Mouse (Mus musculus) midbrain, embryonic 15.5 days (tissue): ENCODE results near the gene Cfap46. TPM values are rescaled to one million over a fixed set of nuclear protein-coding genes. Genes with fewer than 3 reads are reported as not detected.

ENCODE experiments used
- ATAC-seq: fragments of 200-750 bp; cut with Nextera tagmentation; replicated peaks from 2 replicates; pipeline ENCODE4 v1.8.0; 2017; ENCODE audit warnings: moderate TSS enrichment
- H3K27ac ChIP-seq: fragments of 300-500 bp; sonication (generic); 2 replicates; pipeline ENCODE4 v1.5.1; 2015; ENCODE audit warnings: mild to moderate bottlenecking, inconsistent platforms
- H3K27me3 ChIP-seq: fragments of 300-500 bp; sonication (generic); replicated peaks from 2 replicates; pipeline ENCODE4 v1.6.1; 2015; ENCODE audit warnings: inconsistent platforms
- H3K36me3 ChIP-seq: fragments of 300-500 bp; sonication (generic); replicated peaks from 2 replicates; pipeline ENCODE4 v1.6.1; 2015; ENCODE audit warnings: inconsistent platforms
- H3K4me1 ChIP-seq: fragments of 300-500 bp; sonication (generic); 2 replicates; pipeline ENCODE4 v1.6.1; 2015; ENCODE audit warnings: inconsistent platforms
- H3K4me2 ChIP-seq: fragments of 300-500 bp; sonication (generic); 2 replicates; pipeline ENCODE4 v1.6.1; 2015; ENCODE audit warnings: inconsistent platforms, mild to moderate bottlenecking, moderate library complexity
- H3K4me3 ChIP-seq: fragments of 300-500 bp; sonication (generic); 2 replicates; pipeline ENCODE4 v1.5.1; 2015; ENCODE audit warnings: mild to moderate bottlenecking, inconsistent platforms
- H3K9ac ChIP-seq: fragments of 300-500 bp; sonication (generic); 2 replicates; pipeline ENCODE4 v1.6.1; 2015; ENCODE audit warnings: mild to moderate bottlenecking, inconsistent platforms
- H3K9me3 ChIP-seq: fragments of 300-500 bp; sonication (generic); 2 replicates; pipeline ENCODE4 v1.6.1; 2016; ENCODE audit warnings: inconsistent platforms
- WGBS: fragments of 180-500 bp; shearing (Covaris S2); methylation state at CpG from one replicate; pipeline ENCODE4 v1.1.7; 2015; ENCODE audit warnings: mixed read lengths; 5-methylcytosine and 5-hydroxymethylcytosine counted together
- polyA plus RNA-seq: library from polyadenylated mRNA; unstranded; fragments of >200 nt; fragmentation: Nextera tagmentation; extraction: Ambion mirVana; gene quantifications from 2 replicates; pipeline ENCODE4 v1.2.1, GENCODE M21; 2015

Gene Cfap46
- polyA plus RNA-seq, 1 experiment from 2014 or later = 4.1 TPM

DNA sequence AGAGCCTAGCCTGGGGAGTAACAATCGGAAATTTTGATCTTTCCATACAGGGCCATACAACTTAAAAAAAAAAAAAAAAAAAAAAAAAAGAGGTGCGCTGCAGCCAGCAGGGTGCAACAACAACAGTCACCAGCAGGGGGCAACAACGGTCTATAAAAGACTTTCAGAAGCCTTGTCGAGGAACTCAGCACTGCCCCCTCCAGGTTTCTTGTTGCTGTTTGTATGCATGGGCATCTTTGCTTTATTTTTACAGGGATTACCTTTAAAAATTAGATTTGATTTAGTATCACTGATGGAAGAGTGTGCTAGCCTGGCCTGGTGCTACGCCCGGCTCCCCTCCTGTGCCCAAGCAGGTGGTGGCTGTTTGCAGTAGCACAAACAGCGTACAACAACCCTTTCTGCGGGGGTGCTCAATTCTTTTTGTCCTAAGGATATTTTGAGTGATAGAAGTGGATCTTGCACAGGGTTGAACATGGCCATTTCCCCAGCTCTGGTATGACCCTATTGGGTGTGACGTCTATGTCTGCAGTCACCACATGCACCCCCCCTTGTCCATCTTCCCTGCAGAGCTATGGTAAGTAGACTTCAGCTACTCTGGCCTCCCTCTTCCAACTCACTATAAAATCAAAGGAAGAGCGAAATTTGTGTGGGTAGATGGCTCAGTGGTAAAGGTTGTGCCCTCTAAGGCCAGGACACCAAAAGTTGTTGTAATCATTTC, 35.4 kb downstream of the Cfap46 start:
- H3K4me3 ChIP-seq = no peak overlapping the region
- H3K9me3 ChIP-seq = no peaks in the 10 kb centered on the region
- H3K4me2 ChIP-seq = no peak overlapping the region
- no peaks in the 10 kb centered on the region for H3K36me3 ChIP-seq
- H3K9ac ChIP-seq = no peak overlapping the region
- H3K27ac ChIP-seq = no peak overlapping the region
- no peaks in the 10 kb centered on the region for H3K4me1 ChIP-seq
- no peak for ATAC-seq
- H3K27me3 ChIP-seq = no peaks in the 10 kb centered on the region
- WGBS = 41% methylated on average over 10 of the region's 10 CpGs

DNA sequence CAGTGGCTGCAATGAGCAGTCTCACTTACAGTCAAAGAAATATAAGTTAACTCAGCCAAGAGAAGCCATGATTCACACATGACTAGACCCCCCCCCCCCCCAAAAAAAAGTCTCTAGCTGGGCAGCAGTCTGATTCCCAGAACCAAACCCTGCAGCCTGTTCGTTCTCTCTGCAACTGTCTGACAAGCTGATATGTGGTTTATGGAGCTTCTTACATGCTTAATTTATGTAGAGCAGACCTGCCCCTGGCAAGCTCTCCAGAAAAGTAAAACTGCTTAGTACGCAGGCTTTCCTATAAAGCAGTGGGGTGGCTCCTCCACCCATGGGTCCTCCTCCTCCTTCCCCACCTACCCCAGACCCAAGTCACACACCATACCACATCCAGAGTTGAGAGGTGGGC, 50.2 kb downstream of the Cfap46 start:
- no peak for ATAC-seq
- 71% methylated on average over 2 of the region's 2 CpGs for WGBS

DNA sequence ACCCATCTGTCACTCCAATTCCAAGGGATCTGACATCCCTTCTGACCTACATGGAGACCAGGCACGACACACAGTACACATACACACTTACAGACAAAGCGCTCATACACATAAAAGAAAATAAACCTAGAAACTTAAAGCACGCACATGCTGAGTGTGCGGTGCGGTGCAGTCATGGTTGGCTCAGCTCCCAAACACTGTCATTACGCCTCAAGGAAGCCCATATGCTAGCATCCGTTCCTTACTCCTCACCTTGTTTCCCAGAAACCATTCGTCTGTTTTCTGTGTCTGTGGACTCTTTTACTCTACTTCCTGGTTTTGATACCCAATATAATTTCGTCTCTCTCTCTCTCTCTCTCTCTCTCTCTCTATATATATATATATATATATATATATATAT, 58.5 kb downstream of the Cfap46 start:
- Histone ChIP-seq H3K4me1 (no peaks in the 10 kb centered on the region), H3K27ac (no peak overlapping the region), H3K27me3 (no peaks in the 10 kb centered on the region), H3K4me2 (no peak overlapping the region), H3K9me3 (no peaks in the 10 kb centered on the region), H3K4me3 (no peak overlapping the region), H3K36me3 (no peaks in the 10 kb centered on the region), H3K9ac (no peak overlapping the region)
- no peak for ATAC-seq
- WGBS = 84% methylated on average over 9 of the region's 9 CpGs

More for the DNA sequence above, 50.2 kb downstream of the Cfap46 start:
- Histone ChIP-seq H3K4me3 (no peak overlapping the region), H3K4me2 (no peak overlapping the region), H3K36me3 (no peaks in the 10 kb centered on the region), H3K27me3 (no peaks in the 10 kb centered on the region), H3K4me1 (no peaks in the 10 kb centered on the region), H3K9ac (no peak overlapping the region), H3K9me3 (no peaks in the 10 kb centered on the region), H3K27ac (no peak overlapping the region)

DNA sequence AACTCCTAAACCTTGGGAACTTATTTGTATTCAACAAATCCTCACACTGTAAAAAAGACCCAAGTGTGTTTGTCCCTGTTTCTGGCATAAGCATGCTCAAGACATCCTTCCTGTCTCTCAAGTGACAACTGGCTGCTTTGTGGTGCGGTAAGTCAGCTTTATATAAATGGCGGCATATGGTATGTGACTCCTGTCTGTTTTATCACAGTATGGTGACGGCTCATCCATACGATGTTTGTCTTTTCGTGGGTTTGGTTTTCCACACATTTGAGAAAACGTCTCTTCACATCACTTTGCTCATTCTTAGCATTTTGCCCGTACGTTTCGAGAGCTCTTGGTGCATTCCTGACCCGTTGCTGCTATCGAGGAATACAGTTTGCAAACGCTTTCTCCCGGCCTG, 61.0 kb downstream of the Cfap46 start:
- no peak for ATAC-seq
- Histone ChIP-seq H3K36me3 (no peaks in the 10 kb centered on the region), H3K27ac (no peak overlapping the region), H3K9ac (no peak overlapping the region), H3K4me1 (no peaks in the 10 kb centered on the region), H3K4me2 (no peak overlapping the region), H3K4me3 (no peak overlapping the region), H3K27me3 (no peaks in the 10 kb centered on the region), H3K9me3 (no peaks in the 10 kb centered on the region)
- WGBS = 84% methylated on average over 13 of the region's 13 CpGs

DNA sequence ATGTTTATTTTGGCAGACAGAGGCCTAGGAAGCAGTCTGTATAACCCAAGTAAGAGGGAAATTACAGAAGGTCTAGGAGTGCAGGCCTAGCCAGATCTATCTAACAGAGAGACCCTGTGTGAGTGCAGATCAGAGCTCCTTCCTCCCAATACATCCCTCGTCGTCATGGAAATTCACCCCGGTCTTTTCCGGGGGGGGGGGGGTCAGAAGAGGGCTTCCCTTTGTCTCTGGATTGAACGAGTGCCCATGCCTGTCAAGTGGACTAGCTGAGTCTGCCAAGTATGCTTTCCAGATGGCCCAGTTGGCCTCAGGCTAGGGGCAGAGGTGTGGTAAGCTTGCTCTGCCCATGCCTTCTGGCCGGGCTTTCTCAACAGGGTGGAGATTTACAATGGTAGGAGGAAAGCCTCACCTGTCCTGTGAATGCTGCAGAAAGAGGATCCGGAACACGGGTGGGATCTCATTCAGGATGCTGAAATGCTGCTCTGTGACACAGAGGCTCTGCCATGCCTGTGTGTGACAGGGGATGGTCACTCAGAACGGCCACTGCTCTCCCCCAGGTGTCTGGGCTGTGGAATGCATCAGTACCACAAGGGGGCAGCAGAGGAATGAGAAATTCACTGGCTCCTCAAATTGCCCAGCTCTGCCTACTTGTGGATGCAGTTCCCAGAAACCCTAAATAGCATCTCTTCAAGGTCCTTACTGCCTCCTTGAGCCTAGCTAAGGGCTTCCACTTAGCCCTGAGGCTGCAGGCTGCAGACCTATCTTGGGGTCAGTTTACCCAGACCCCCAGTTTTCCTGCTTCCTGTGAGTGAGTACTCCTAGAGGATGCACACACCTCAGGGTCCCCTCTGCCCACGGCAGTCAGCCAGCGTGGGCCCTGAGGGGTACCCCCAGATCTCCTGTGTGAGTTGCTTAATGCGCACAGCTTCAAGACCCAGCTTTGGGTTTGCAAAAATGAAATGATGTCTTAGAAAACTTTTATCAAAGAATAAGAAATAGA, 67.5 kb downstream of the Cfap46 start:
- no peak overlapping the region for H3K4me3 ChIP-seq
- H3K27ac ChIP-seq = no peak overlapping the region
- peak; percentile 83 for ATAC-seq
- H3K9ac ChIP-seq = no peak overlapping the region
- WGBS = 38% methylated on average over 12 of the region's 12 CpGs
- peaks cover 6% of the 10 kb centered on the region; the same call in 1 of the 2 replicates for H3K4me1 ChIP-seq
- no peaks in the 10 kb centered on the region for H3K36me3 ChIP-seq
- no peaks in the 10 kb centered on the region for H3K27me3 ChIP-seq
- H3K9me3 ChIP-seq = no peaks in the 10 kb centered on the region
- 0 out of 2 replicates have a peak overlapping the region, but pooled peaks have one; percentile 8 for H3K4me2 ChIP-seq

DNA sequence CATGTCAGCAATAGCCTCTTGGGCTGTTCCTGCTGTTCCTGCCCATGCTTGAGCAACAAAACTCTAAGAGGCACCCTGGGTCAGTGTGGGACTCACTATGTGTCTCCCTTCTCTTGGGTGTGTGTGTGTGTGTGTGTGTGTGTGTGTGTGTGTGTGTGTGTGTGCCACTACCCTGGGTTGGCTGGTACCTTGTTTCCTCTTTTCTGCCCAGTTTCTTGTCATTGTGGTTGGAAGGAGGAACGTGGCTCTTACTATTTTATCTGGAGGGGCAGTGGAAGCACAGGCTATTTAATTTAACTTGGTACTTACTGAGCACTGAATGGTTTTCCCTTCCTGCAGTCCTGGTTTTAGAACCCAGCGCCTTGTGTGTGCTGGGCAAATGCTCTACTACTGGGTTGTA, 73.3 kb downstream of the Cfap46 start:
- Histone ChIP-seq H3K4me2 (no peak overlapping the region), H3K4me1 (no peaks in the 10 kb centered on the region), H3K27me3 (no peaks in the 10 kb centered on the region), H3K4me3 (no peak overlapping the region), H3K9me3 (no peaks in the 10 kb centered on the region), H3K9ac (no peak overlapping the region), H3K36me3 (no peaks in the 10 kb centered on the region), H3K27ac (no peak overlapping the region)
- no peak for ATAC-seq
- 82% methylated on average over 2 of the region's 2 CpGs for WGBS

DNA sequence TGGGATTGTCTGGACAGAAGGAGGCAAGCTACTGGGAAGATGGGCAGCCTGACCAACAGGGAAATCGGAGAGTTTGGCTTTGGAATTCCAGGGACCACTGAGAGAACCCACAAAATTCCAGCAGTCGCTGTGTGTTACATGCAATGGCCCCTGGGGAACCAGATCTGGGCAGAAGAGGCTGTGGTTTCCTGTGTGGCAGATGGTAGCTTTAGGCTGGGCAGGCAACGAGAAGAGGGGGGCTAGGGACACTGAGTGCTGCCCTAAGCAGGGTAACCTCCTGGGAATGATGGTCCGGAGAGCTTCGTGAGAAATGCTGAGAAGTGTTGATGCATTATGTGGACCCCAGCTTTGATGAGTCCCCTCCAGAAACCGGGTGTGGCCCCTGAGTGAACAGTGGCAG, 87.8 kb downstream of the Cfap46 start:
- Histone ChIP-seq H3K4me2 (no peak overlapping the region), H3K36me3 (no peaks in the 10 kb centered on the region), H3K27me3 (peaks cover 10% of the 10 kb centered on the region; the same call in 1 of the 2 replicates), H3K9ac (no peak overlapping the region), H3K27ac (no peak overlapping the region), H3K4me1 (no peaks in the 10 kb centered on the region), H3K9me3 (no peaks in the 10 kb centered on the region), H3K4me3 (no peak overlapping the region)
- ATAC-seq = no peak
- 67% methylated on average over 6 of the region's 6 CpGs for WGBS

DNA sequence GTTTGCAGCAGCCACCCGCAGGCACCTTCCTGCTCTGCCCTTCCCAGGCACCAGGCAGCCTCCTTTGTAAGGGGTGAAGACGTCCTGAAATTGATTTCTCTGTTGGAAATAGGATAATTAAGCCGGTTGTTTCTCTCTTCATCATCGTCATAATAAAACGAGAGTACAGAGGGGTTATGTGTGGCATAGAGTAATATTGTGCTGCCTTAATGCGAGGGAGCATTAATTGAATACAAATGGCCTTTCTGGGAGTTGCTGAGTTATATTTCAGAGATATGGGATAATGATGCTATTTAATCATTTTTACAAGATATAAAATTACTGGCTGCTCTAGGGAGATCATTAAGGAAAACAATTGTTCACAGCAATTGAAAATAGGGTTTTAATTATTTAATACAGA, 88.3 kb downstream of the Cfap46 start:
- H3K36me3 ChIP-seq = no peaks in the 10 kb centered on the region
- H3K27ac ChIP-seq = no peak overlapping the region
- H3K4me2 ChIP-seq = no peak overlapping the region
- ATAC-seq = no peak
- no peak overlapping the region for H3K9ac ChIP-seq
- WGBS = 71% methylated on average over 6 of the region's 6 CpGs
- peaks cover 14% of the 10 kb centered on the region; the same call in 1 of the 2 replicates for H3K27me3 ChIP-seq
- no peak overlapping the region for H3K4me3 ChIP-seq
- H3K9me3 ChIP-seq = no peaks in the 10 kb centered on the region
- H3K4me1 ChIP-seq = no peaks in the 10 kb centered on the region

DNA sequence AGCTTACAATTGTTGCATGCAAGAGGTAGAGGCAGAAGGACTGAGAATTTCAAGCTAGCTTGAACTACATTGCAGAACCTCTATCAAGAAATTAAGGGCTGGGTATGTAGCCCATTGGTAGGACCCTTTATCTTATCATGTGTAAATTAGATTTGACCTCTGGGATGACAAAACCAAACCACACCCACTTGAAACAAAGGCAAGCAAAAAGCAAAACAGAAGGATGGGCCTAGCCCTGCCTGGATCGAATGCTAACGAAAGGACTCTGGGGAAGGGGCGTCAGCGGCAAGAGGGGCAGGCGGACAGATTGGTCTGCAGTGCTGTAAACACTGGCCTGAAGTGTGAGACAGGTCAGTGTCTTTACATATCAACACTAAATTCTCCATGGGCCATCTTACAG, 92.3 kb downstream of the Cfap46 start:
- Histone ChIP-seq H3K36me3 (no peaks in the 10 kb centered on the region), H3K27ac (no peak overlapping the region), H3K9me3 (no peaks in the 10 kb centered on the region), H3K4me2 (no peak overlapping the region), H3K4me3 (no peak overlapping the region), H3K9ac (no peak overlapping the region), H3K4me1 (no peaks in the 10 kb centered on the region), H3K27me3 (peaks cover 42% of the 10 kb centered on the region)
- 90% methylated on average over 5 of the region's 5 CpGs for WGBS
- ATAC-seq = no peak

DNA sequence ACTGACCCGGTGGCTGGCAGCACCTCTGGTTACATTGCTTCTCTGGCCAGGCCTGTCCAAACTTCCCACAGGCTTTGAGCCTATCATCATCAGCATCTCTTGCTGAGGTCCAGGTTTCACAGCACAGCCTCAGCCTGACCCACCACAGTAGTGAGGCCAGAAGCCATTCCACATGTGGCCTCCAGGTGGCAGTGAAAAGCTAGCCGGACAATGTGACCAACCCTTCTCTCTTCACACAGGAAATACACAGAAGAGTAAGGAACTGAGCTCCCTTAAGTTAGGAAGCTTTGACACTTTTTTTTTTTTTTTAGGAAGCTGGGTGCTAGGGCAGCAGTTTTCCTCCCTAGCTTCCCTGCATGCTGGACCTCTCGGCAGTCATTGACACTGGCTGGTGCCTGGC, 93.3 kb downstream of the Cfap46 start:
- Histone ChIP-seq H3K4me3 (no peak overlapping the region), H3K27ac (no peak overlapping the region), H3K9ac (no peak overlapping the region), H3K9me3 (no peaks in the 10 kb centered on the region), H3K27me3 (peaks cover 52% of the 10 kb centered on the region), H3K4me1 (no peaks in the 10 kb centered on the region), H3K4me2 (no peak overlapping the region), H3K36me3 (no peaks in the 10 kb centered on the region)
- 37% methylated on average over 3 of the region's 3 CpGs for WGBS
- 0 out of 2 replicates have a peak, but pooled peaks have one; percentile 39 for ATAC-seq

DNA sequence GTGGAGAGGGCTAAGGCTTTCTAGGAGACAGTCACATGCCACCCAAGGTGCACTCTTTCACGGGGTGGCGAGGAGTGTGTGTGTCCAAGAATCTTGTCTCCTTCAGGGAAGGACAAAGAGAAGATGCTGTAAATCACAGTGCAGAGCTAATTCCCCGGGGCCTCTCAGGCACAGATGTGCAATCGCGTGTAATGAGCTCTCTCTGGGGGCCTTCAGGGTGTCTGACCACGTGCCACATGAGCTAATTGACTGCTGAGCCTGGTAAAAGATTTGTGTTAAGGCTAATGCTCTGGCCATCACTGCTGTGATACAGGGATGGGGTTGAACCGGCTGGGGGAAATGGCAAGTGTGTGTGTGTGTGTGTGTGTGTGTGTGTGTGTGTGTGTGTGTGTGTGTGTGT, 95.7 kb downstream of the Cfap46 start:
- H3K4me1 ChIP-seq = 0 out of 2 replicates have a peak, but pooled peaks cover 8% of the 10 kb centered on the region
- H3K4me2 ChIP-seq = no peak overlapping the region
- H3K27ac ChIP-seq = no peak overlapping the region
- no peak overlapping the region for H3K4me3 ChIP-seq
- WGBS = 12% methylated on average over 7 of the region's 7 CpGs
- no peak for ATAC-seq
- H3K9ac ChIP-seq = no peak overlapping the region
- H3K27me3 ChIP-seq = peaks cover 69% of the 10 kb centered on the region
- no peaks in the 10 kb centered on the region for H3K9me3 ChIP-seq
- no peaks in the 10 kb centered on the region for H3K36me3 ChIP-seq

DNA sequence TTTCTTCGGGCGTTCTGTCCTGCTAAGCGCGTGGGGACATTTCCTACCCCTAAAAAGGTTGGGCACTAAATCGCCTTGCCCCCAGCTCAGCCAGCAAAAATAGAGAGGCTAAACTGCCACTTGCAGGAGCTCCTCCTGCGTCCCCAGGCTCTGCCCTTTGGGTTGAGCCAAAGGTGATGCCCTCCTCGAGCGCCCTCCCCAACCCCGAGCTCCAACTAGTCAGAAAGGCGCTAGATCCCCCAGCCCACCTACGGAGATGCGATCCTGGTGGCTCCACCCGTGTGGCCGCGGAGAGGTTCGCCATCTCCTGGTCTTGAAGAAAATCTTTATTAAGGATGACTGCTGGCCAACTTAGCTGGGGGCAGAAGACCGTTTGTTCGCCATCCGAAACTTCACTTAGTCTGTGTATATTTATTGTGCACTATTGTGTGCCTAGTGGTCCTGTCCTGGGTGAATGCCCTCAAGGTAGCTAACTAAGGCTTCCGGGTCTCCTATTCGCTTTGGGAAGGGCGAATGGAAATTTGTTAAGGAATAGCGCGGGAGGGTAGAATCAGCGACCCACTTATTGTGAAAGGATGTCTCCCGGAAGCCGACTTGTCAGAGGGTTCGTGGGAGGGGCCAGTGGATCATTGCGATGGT, 98.3 kb downstream of the Cfap46 start:
- H3K27ac ChIP-seq = no peak overlapping the region
- H3K36me3 ChIP-seq = no peaks in the 10 kb centered on the region
- no peak overlapping the region for H3K9ac ChIP-seq
- H3K4me2 ChIP-seq = no peak overlapping the region
- H3K4me3 ChIP-seq = no peak overlapping the region
- H3K4me1 ChIP-seq = peaks cover 31% of the 10 kb centered on the region
- WGBS = 2% methylated on average over 29 of the region's 29 CpGs
- no peak for ATAC-seq
- H3K9me3 ChIP-seq = no peaks in the 10 kb centered on the region
- H3K27me3 ChIP-seq = peaks cover 85% of the 10 kb centered on the region
